Mouse (Mus musculus): ENCODE results near the gene Prnp. TPM values are rescaled to one million over a fixed set of nuclear protein-coding genes. Genes with fewer than 3 reads are reported as not detected.

The Prnp gene
- polyA plus RNA-seq, 1 experiment: 108 TPM

- TF ChIP-seq CTCF (IDR thresholded peaks at IDR 0.05; ENCODE audit: borderline replicate concordance, extremely low read depth, insufficient read depth, insufficient read length) (no peak), POLR2A (IDR thresholded peaks at IDR 0.05; ENCODE audit: borderline replicate concordance, extremely low read depth, insufficient read depth, insufficient read length, poor library complexity, severe bottlenecking) (no peak)
- no peak for DNase-seq (ENCODE audit: low read depth)
Observed at GRCm38 (mm10) chr2:131886503-131887160, 23.1 kb upstream of the Prnp start.

DNA sequence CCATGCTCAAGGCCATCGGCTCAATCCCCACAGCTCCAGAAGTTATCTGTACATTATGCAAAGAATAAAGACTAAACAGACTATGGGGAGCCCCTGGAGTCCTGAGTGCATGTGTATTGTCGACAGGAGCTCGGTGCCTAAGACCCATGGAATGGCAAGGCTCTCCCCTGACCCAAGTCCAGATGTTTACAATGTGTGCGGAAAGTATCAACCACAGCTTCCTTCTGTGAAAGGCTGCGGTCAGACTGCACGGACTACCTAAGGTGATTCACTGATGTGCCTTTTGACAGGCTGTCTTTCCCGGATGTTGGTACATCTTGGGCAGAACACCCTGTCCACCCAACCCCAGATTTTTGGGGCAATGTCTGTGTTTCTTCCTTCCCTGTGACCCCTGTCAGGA lies 21.5 kb upstream of the Prnp start:
- TF ChIP-seq POLR2A (IDR thresholded peaks at IDR 0.05; ENCODE audit: borderline replicate concordance, extremely low read depth, insufficient read depth, insufficient read length, poor library complexity, severe bottlenecking) (no peak), CTCF (IDR thresholded peaks at IDR 0.05; ENCODE audit: borderline replicate concordance, extremely low read depth, insufficient read depth, insufficient read length) (no peak)
- no peak for DNase-seq (ENCODE audit: low read depth)

DNA sequence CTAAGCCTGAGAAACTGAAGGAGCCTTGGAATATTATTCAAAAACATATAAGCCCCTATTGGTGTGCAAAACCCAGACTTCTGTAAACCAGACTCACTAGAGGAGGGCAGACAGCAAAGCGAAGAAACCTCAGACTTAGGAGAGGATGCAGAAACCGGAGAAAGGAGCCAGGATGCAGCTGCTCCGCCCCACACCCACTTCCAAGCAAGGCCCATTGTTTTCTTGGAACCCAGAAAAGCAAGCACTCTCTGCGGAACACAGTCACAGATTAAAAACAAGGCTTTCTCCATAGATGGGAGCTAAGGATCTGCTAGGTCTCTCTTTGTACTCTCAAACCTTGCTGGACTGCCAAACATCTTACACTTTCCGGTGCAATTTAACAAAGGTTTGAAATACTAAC lies 17.2 kb upstream of the Prnp start:
- TF ChIP-seq POLR2A (IDR thresholded peaks at IDR 0.05; ENCODE audit: borderline replicate concordance, extremely low read depth, insufficient read depth, insufficient read length, poor library complexity, severe bottlenecking) (no peak), CTCF (IDR thresholded peaks at IDR 0.05; ENCODE audit: borderline replicate concordance, extremely low read depth, insufficient read depth, insufficient read length) (no peak)
- DNase-seq (ENCODE audit: low read depth): peak; percentile 51

DNA sequence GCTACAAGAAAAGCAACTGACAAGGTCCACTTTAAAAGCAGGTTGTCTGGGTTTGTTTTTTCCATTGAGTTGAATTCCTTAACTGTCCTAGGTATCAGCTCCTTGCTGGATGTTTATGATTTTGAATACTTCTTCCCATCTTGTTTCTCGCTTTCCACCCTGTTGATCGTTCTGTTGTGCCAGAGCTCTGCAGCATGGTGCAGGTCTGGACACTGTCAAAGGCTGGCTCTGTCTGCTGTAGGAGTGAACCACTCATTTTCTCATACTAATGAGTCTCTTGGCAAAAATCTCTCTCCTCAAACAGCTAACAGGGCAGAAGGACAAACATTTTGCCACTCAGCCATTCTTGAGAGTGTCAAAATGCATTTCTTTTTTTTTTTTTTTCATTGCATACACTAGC lies 14.6 kb upstream of the Prnp start:
- DNase-seq (ENCODE audit: low read depth): no peak
- no peak for TF ChIP-seq CTCF (IDR thresholded peaks at IDR 0.05; ENCODE audit: borderline replicate concordance, extremely low read depth, insufficient read depth, insufficient read length)
- no peak for TF ChIP-seq POLR2A (IDR thresholded peaks at IDR 0.05; ENCODE audit: borderline replicate concordance, extremely low read depth, insufficient read depth, insufficient read length, poor library complexity, severe bottlenecking)

GRCm38 (mm10) chr2:131896011-131896410 lies 13.7 kb upstream of the Prnp start:
- TF ChIP-seq CTCF (IDR thresholded peaks at IDR 0.05; ENCODE audit: borderline replicate concordance, extremely low read depth, insufficient read depth, insufficient read length) (no peak), POLR2A (IDR thresholded peaks at IDR 0.05; ENCODE audit: borderline replicate concordance, extremely low read depth, insufficient read depth, insufficient read length, poor library complexity, severe bottlenecking) (no peak)
- DNase-seq (ENCODE audit: low read depth): no peak

- peak; percentile 77 for DNase-seq (ENCODE audit: low read depth)
- TF ChIP-seq CTCF (IDR thresholded peaks at IDR 0.05; ENCODE audit: borderline replicate concordance, extremely low read depth, insufficient read depth, insufficient read length): no peak
Observed at GRCm38 (mm10) chr2:131897336-131898109, 12.2 kb upstream of the Prnp start.

GRCm38 (mm10) chr2:131902423-131902822 lies 7.3 kb upstream of the Prnp start:
- DNase-seq (ENCODE audit: low read depth): no peak

DNA sequence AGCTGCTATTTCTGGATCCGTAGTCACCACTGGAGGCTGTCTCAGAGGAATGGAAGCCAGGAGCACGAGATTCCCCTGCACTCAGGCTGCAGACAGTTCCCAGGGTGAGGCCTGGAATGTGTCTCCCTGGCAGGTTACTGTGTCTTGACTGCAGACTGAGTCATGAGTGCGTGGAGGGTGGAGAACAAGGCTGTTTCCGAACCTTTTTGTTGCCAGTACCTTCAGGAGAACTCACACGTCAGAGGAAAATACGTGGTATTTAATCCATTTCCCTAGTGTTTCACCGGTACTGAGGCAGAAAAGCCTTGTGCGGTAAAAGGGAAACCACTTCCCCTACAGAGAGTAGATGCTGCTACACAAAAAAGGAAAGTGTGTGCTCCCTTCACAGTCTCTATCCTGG lies 6.9 kb upstream of the Prnp start:
- TF ChIP-seq CTCF (IDR thresholded peaks at IDR 0.05; ENCODE audit: borderline replicate concordance, extremely low read depth, insufficient read depth, insufficient read length) (no peak), POLR2A (IDR thresholded peaks at IDR 0.05; ENCODE audit: borderline replicate concordance, extremely low read depth, insufficient read depth, insufficient read length, poor library complexity, severe bottlenecking) (no peak)
- no peak for DNase-seq (ENCODE audit: low read depth)

More at GRCm38 (mm10) chr2:131902423-131902822, 7.3 kb upstream of the Prnp start:
- TF ChIP-seq CTCF (IDR thresholded peaks at IDR 0.05; ENCODE audit: borderline replicate concordance, extremely low read depth, insufficient read depth, insufficient read length) (no peak), POLR2A (IDR thresholded peaks at IDR 0.05; ENCODE audit: borderline replicate concordance, extremely low read depth, insufficient read depth, insufficient read length, poor library complexity, severe bottlenecking) (no peak)

GRCm38 (mm10) chr2:131905025-131905424 lies 4.7 kb upstream of the Prnp start:
- no peak for TF ChIP-seq POLR2A (IDR thresholded peaks at IDR 0.05; ENCODE audit: borderline replicate concordance, extremely low read depth, insufficient read depth, insufficient read length, poor library complexity, severe bottlenecking)
- no peak for TF ChIP-seq CTCF (IDR thresholded peaks at IDR 0.05; ENCODE audit: borderline replicate concordance, extremely low read depth, insufficient read depth, insufficient read length)
- peak; percentile 24 for DNase-seq (ENCODE audit: low read depth)

- no peak for DNase-seq (ENCODE audit: low read depth)
- TF ChIP-seq POLR2A (IDR thresholded peaks at IDR 0.05; ENCODE audit: borderline replicate concordance, extremely low read depth, insufficient read depth, insufficient read length, poor library complexity, severe bottlenecking) (no peak), CTCF (IDR thresholded peaks at IDR 0.05; ENCODE audit: borderline replicate concordance, extremely low read depth, insufficient read depth, insufficient read length) (no peak)
Observed at GRCm38 (mm10) chr2:131905776-131906175, 4.0 kb upstream of the Prnp start.

DNA sequence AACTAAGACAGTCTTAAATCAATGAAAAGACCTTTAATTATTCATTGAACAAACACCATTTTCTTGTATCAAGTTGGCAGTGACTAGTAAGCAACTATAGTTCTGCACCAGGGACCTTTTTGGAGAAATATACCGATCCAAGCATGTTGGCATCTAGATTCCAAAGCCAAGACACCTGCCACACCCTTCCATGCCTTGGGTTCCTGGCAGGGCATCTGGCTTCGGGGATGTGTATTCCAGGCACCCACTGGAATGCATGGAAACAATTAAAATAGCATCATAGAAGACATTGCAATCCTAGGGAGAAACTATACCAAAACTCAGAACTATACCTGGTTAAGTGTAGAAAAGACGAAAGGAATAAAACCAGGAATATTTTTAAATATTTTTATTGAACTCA lies 3.5 kb upstream of the Prnp start:
- TF ChIP-seq POLR2A (IDR thresholded peaks at IDR 0.05; ENCODE audit: borderline replicate concordance, extremely low read depth, insufficient read depth, insufficient read length, poor library complexity, severe bottlenecking) (no peak), CTCF (IDR thresholded peaks at IDR 0.05; ENCODE audit: borderline replicate concordance, extremely low read depth, insufficient read depth, insufficient read length) (no peak)

DNA sequence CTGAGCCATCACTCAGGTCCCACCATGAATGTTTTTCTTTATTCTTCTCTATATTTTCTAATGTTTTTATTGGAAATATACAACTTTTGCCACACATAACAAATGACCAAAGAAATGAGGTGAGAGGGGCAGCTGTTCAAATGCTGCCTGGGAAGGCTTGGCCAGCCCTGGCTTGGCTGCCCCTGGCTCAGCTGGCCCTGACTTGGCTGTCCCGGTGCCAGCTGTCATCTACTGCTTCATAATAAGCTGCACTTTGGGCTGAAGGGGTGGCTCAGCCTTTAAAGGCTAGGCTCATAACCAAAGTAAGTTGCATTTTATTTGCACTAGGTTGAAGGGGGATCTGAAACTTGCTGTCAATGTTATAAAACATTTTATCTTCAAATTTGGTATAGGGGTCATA lies 2.9 kb upstream of the Prnp start:
- no peak for TF ChIP-seq POLR2A (IDR thresholded peaks at IDR 0.05; ENCODE audit: borderline replicate concordance, extremely low read depth, insufficient read depth, insufficient read length, poor library complexity, severe bottlenecking)
- no peak for TF ChIP-seq CTCF (IDR thresholded peaks at IDR 0.05; ENCODE audit: borderline replicate concordance, extremely low read depth, insufficient read depth, insufficient read length)
- no peak for DNase-seq (ENCODE audit: low read depth)

More for the DNA sequence above, 3.5 kb upstream of the Prnp start:
- DNase-seq (ENCODE audit: low read depth): no peak

Measured in brain, embryonic 14.5 days (tissue).